ENCODE assay signal across 15 mouse cellular contexts in the genomic region with DNA sequence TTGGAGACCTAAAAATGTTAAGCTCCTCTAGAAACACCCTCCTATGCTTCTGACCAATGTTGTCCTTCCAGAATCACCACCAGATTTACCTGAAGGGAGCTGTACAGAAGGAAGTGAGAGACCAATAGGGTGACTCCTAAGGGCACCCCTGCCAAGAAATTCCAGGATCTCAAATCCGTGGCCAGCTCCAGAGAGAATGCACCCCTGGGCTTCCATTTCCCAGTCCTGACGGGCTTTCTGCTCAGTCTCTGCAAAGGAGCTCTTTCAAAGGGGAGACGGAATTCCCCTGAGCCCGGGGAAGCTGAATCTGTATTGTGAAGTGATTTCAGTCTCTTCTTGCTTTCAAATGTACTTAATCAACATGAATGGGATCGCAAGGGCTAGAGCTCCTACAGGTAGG. TPM values are rescaled to one million over a fixed set of nuclear protein-coding genes. Genes with fewer than 3 reads are reported as not detected.
"Had no signal": no experiment of that assay in that cellular context is flagged by ENCODE, and none has a peak within 500 bp of the region (broad histone marks: within the 10 kb centered on the region; RNA-seq: fewer than 3 reads in every experiment).

No protein-coding gene starts in this region.

- H3K9ac ChIP-seq: liver, embryonic 15.5 days had no signal

- H3K4me2 ChIP-seq: liver, embryonic 11.5 days; liver, embryonic 15.5 days had no signal

- H3K36me3 ChIP-seq: limb, embryonic 10.5 days; liver, embryonic 15.5 days had no signal

- ATAC-seq: lung, postnatal 0 days had no signal

- H3K4me1 ChIP-seq: liver, embryonic 15.5 days had no signal

- H3K27me3 ChIP-seq: liver, embryonic 15.5 days had no signal

- H3K9me3 ChIP-seq: limb, embryonic 10.5 days; liver, embryonic 15.5 days had no signal

- H3K4me3 ChIP-seq: left cerebral cortex, adult 2 months; limb, embryonic 10.5 days; liver, embryonic 15.5 days had no signal

- H3K27ac ChIP-seq: left cerebral cortex, adult 2 months; limb, embryonic 10.5 days; liver, embryonic 15.5 days had no signal

- DNase-seq: kidney, adult 8-10 months; kidney, postnatal 25 days; lung, adult 2 months; lung, postnatal 36 days; right cerebral cortex, adult 18-20 months; right cerebral cortex, postnatal 4 days; spleen, adult 18-20 months; thymus, adult 18-20 months; thymus, postnatal 14 days had no signal

RNA-seq across cellular contexts. Expression of a gene that starts 43.4 kb away (rescaled TPM):
- total RNA-seq: megakaryocyte progenitor cell, adult 5-6 weeks had no signal
